Mouse (Mus musculus): ENCODE measurements at regions not wholly inside any gene's neighbourhood (a gene's known extent, or its start where the extent isn't known, plus 50 kb on each side); places are given as distances from the start of the nearest gene placed in this dataset.

- TF ChIP-seq CTCF (IDR thresholded peaks at IDR 0.05; ENCODE audit: borderline replicate concordance, insufficient read depth, low read depth, low read length) (no peak), POLR2A (IDR thresholded peaks at IDR 0.05; ENCODE audit: borderline replicate concordance, insufficient read depth, low read length) (no peak)
Observed at GRCm38 (mm10) chr3:139842988-139843605, 637.6 kb downstream of the Stpg2 start.

Data from cerebellum, adult 2 months (tissue).